ENCODE assay signal across 8 mouse cellular contexts in genomic region chr5:135286185-135286584, GRCm38 (mm10). TPM values are rescaled to one million over a fixed set of nuclear protein-coding genes. Genes with fewer than 3 reads are reported as not detected.
DNase-seq lines count a peak whose midpoint lies in the region; ATAC-seq lines count a peak whose summit lies in the region.

No protein-coding gene starts in this region.

- no peak overlapping the region for H3K9ac ChIP-seq in limb, embryonic 12.5 days (replicated peaks)

- H3K27me3 ChIP-seq in limb, embryonic 12.5 days, result 0 out of 2 replicates have a peak, but pooled peaks cover 3% of the 10 kb centered on the region

- no peaks in the 10 kb centered on the region for H3K36me3 ChIP-seq in limb, embryonic 12.5 days

- peaks cover 5% of the 10 kb centered on the region for H3K4me1 ChIP-seq in limb, embryonic 12.5 days (replicated peaks)

- H3K9me3 ChIP-seq in limb, embryonic 12.5 days, result no peaks in the 10 kb centered on the region

- peak; percentile 55 for DNase-seq in cerebellum, adult 11 months
- peak; percentile 64 for DNase-seq in embryo, embryonic 11.5 days (ENCODE audit: low read depth, low spot score)
- peak; percentile 70 to 86 for DNase-seq in heart, adult 18-20 months
- peak; percentile 36 to 77 for DNase-seq in kidney, adult 8-10 months
- DNase-seq in natural killer cell, adult 2 months (ENCODE audit: low spot score in 2 of 2), result peak; percentile 17 to 57
- DNase-seq in spleen, postnatal 4 days (ENCODE audit: low spot score in 2 of 2), result peak; percentile 59 to 83

- no peak overlapping the region for H3K4me3 ChIP-seq in limb, embryonic 12.5 days (replicated peaks)

- ATAC-seq in cerebellum, adult (ENCODE audit: insufficient number of reproducible peaks, low FRiP score, low TSS enrichment), result no peak; the same call in 1 of the 2 replicates
- peak; percentile 46; the same call in 1 of the 2 replicates for ATAC-seq in limb, embryonic 12.5 days (ENCODE audit: insufficient number of reproducible peaks, insufficient read depth, low FRiP score, low TSS enrichment, low read depth)

- WGBS in limb, embryonic 12.5 days, result 2% methylated on average over 6 of the region's 6 CpGs

- no peak overlapping the region for H3K27ac ChIP-seq in limb, embryonic 12.5 days

- H3K4me2 ChIP-seq in limb, embryonic 12.5 days, result no peak overlapping the region

RNA-seq across cellular contexts. Expression of gene Fzd9, which starts 35.2 kb away (rescaled TPM):
- 1 to 10 TPM; 1.6 to 2.2 TPM for total RNA-seq in heart, adult 18-20 months (2021)
- polyA plus RNA-seq in limb, embryonic 12.5 days (2016; fragmentation: Nextera tagmentation; extraction: Ambion mirVana), result 9.2 and 10.3 TPM in 2 replicates
